14 mouse cellular contexts compared by ENCODE assay signal in genomic region chr6:121128736-121129135, GRCm38 (mm10). TPM values are rescaled to one million over a fixed set of nuclear protein-coding genes. Genes with fewer than 3 reads are reported as not detected.
DNase-seq lines count a peak whose midpoint lies in the region; ATAC-seq lines count a peak whose summit lies in the region.
"Had no signal": no experiment of that assay in that cellular context is flagged by ENCODE, and none has a peak within 500 bp of the region (broad histone marks: within the 10 kb centered on the region; RNA-seq: fewer than 3 reads in every experiment).

No protein-coding gene starts in this region.

- H3K27me3 ChIP-seq in hindbrain, embryonic 13.5 days, result no peaks in the 10 kb centered on the region
- H3K27me3 ChIP-seq in hindbrain, embryonic 11.5 days (ENCODE audit: control insufficient read depth, insufficient read depth, low read length), result peaks cover 4% of the 10 kb centered on the region
- H3K27me3 ChIP-seq in neural tube, embryonic 12.5 days (replicated peaks), result no peaks in the 10 kb centered on the region
- no peaks in the 10 kb centered on the region for H3K27me3 ChIP-seq in hindbrain, embryonic 16.5 days (replicated peaks; ENCODE audit: control insufficient read depth, insufficient read depth, low read length)
- no peaks in the 10 kb centered on the region for H3K27me3 ChIP-seq in neural tube, embryonic 14.5 days (ENCODE audit: control insufficient read depth, insufficient read depth, low read length)

- ATAC-seq in hindbrain, embryonic 13.5 days (ENCODE audit: low FRiP score), result no peak
- no peak for ATAC-seq in hindbrain, embryonic 11.5 days (ENCODE audit: low FRiP score)
- ATAC-seq in neural tube, embryonic 12.5 days (ENCODE audit: low FRiP score, low read depth), result no peak
- ATAC-seq in hindbrain, embryonic 16.5 days, result no peak
- no peak for ATAC-seq in neural tube, embryonic 14.5 days (ENCODE audit: low read depth)

- H3K4me1 ChIP-seq in hindbrain, embryonic 13.5 days (replicated peaks), result peaks cover 37% of the 10 kb centered on the region
- no peaks in the 10 kb centered on the region for H3K4me1 ChIP-seq in hindbrain, embryonic 11.5 days (replicated peaks; ENCODE audit: control insufficient read depth, insufficient read depth, low read length)
- peaks cover 21% of the 10 kb centered on the region for H3K4me1 ChIP-seq in neural tube, embryonic 12.5 days
- H3K4me1 ChIP-seq in hindbrain, embryonic 16.5 days (ENCODE audit: control insufficient read depth, insufficient read depth, low read depth, low read length), result peaks cover 18% of the 10 kb centered on the region
- peaks cover 10% of the 10 kb centered on the region for H3K4me1 ChIP-seq in neural tube, embryonic 14.5 days (ENCODE audit: control insufficient read depth, insufficient read depth, low read length)

- H3K36me3 ChIP-seq in hindbrain, embryonic 13.5 days, result no peaks in the 10 kb centered on the region
- no peaks in the 10 kb centered on the region for H3K36me3 ChIP-seq in hindbrain, embryonic 11.5 days (ENCODE audit: control insufficient read depth, insufficient read depth, low read length)
- H3K36me3 ChIP-seq in neural tube, embryonic 12.5 days, result no peaks in the 10 kb centered on the region
- H3K36me3 ChIP-seq in hindbrain, embryonic 16.5 days (ENCODE audit: control insufficient read depth, insufficient read depth, low read length), result no peaks in the 10 kb centered on the region
- no peaks in the 10 kb centered on the region for H3K36me3 ChIP-seq in neural tube, embryonic 14.5 days (ENCODE audit: control insufficient read depth, insufficient read depth, low read length)
- H3K36me3 ChIP-seq: embryonic facial prominence, embryonic 13.5 days had no signal

- 73% methylated on average over 5 of the region's 5 CpGs for WGBS in hindbrain, embryonic 13.5 days
- WGBS in hindbrain, embryonic 11.5 days, result 83% methylated on average over 5 of the region's 5 CpGs
- 74% methylated on average over 5 of the region's 5 CpGs for WGBS in neural tube, embryonic 12.5 days
- 73% methylated on average over 5 of the region's 5 CpGs for WGBS in hindbrain, embryonic 16.5 days
- 69% methylated on average over 5 of the region's 5 CpGs for WGBS in neural tube, embryonic 14.5 days

- no peaks in the 10 kb centered on the region for H3K9me3 ChIP-seq in hindbrain, embryonic 13.5 days
- no peaks in the 10 kb centered on the region for H3K9me3 ChIP-seq in hindbrain, embryonic 11.5 days (ENCODE audit: control insufficient read depth, low read length)
- no peaks in the 10 kb centered on the region for H3K9me3 ChIP-seq in neural tube, embryonic 12.5 days
- no peaks in the 10 kb centered on the region for H3K9me3 ChIP-seq in hindbrain, embryonic 16.5 days (ENCODE audit: control insufficient read depth, low read length)
- no peaks in the 10 kb centered on the region for H3K9me3 ChIP-seq in neural tube, embryonic 14.5 days (ENCODE audit: control insufficient read depth, low read length)
- H3K9me3 ChIP-seq: embryonic facial prominence, embryonic 13.5 days had no signal

- peak overlapping the region; percentile 57 for H3K4me3 ChIP-seq in hindbrain, embryonic 13.5 days
- H3K4me3 ChIP-seq in hindbrain, embryonic 11.5 days (ENCODE audit: low read depth, low read length), result no peak overlapping the region
- H3K4me3 ChIP-seq in neural tube, embryonic 12.5 days, result no peak overlapping the region
- H3K4me3 ChIP-seq in hindbrain, embryonic 16.5 days (ENCODE audit: low read length), result peak overlapping the region; percentile 63
- peak overlapping the region; percentile 50; the same call in 1 of the 2 replicates for H3K4me3 ChIP-seq in neural tube, embryonic 14.5 days (ENCODE audit: low read depth, low read length)

- H3K27ac ChIP-seq in hindbrain, embryonic 13.5 days, result peak overlapping the region; percentile 94
- no peak overlapping the region for H3K27ac ChIP-seq in hindbrain, embryonic 11.5 days (ENCODE audit: low read depth, low read length)
- no peak overlapping the region for H3K27ac ChIP-seq in neural tube, embryonic 12.5 days
- peak overlapping the region; percentile 95 for H3K27ac ChIP-seq in hindbrain, embryonic 16.5 days (ENCODE audit: low read depth, low read length)
- no peak overlapping the region; the same call in 1 of the 2 replicates for H3K27ac ChIP-seq in neural tube, embryonic 14.5 days (ENCODE audit: low read depth, low read length)
- H3K27ac ChIP-seq: embryonic facial prominence, embryonic 13.5 days; liver, embryonic 14.5 days had no signal

- peak overlapping the region; percentile 63 for H3K4me2 ChIP-seq in hindbrain, embryonic 13.5 days
- H3K4me2 ChIP-seq in hindbrain, embryonic 11.5 days (replicated peaks; ENCODE audit: low read depth, low read length), result no peak overlapping the region
- peak overlapping the region; percentile 69 for H3K4me2 ChIP-seq in neural tube, embryonic 12.5 days (replicated peaks)
- peak overlapping the region; percentile 73 for H3K4me2 ChIP-seq in hindbrain, embryonic 16.5 days (ENCODE audit: low read length)
- peak overlapping the region; percentile 57 for H3K4me2 ChIP-seq in neural tube, embryonic 14.5 days (ENCODE audit: low read depth, low read length)

- DNase-seq in hindbrain, embryonic 11.5 days (ENCODE audit: low spot score), result no peak
- DNase-seq in neural tube, embryonic 10.5 days (ENCODE audit: extremely low spot score, low spot score), result no peak
- DNase-seq in spleen, postnatal 10 days (ENCODE audit: low spot score in 2 of 2), result no peak
- no peak for DNase-seq in cerebellum, postnatal 4 days (ENCODE audit: low spot score in 2 of 2)
- DNase-seq: gastrocnemius, postnatal 10 days; heart, postnatal 10 days; lung, postnatal 10 days; thymus, adult 18-20 months had no signal

- 0 out of 2 replicates have a peak overlapping the region, but pooled peaks have one; percentile 89 for H3K9ac ChIP-seq in hindbrain, embryonic 13.5 days
- no peak overlapping the region for H3K9ac ChIP-seq in hindbrain, embryonic 11.5 days (ENCODE audit: low read depth, low read length)
- H3K9ac ChIP-seq in neural tube, embryonic 12.5 days, result no peak overlapping the region
- H3K9ac ChIP-seq in hindbrain, embryonic 16.5 days (ENCODE audit: low read depth, low read length), result peak overlapping the region; percentile 26
- no peak overlapping the region; the same call in 1 of the 2 replicates for H3K9ac ChIP-seq in neural tube, embryonic 14.5 days (replicated peaks; ENCODE audit: low read depth, low read length)
- H3K9ac ChIP-seq: liver, embryonic 14.5 days had no signal

RNA-seq across cellular contexts. Expression of gene Mical3, which starts 2.1 kb away (rescaled TPM):
- polyA plus RNA-seq in hindbrain, embryonic 13.5 days (2015; fragmentation: Nextera tagmentation; extraction: Ambion mirVana), result 33.8 and 34.5 TPM in 2 replicates
- 17.1 and 27.4 TPM in 2 replicates for polyA plus RNA-seq in hindbrain, embryonic 11.5 days (2014; fragmentation: Nextera tagmentation; extraction: Ambion mirVana)
- polyA plus RNA-seq in neural tube, embryonic 12.5 days (2016; fragmentation: Nextera tagmentation; extraction: Ambion mirVana), result 17.3 and 22.2 TPM in 2 replicates
- polyA plus RNA-seq in hindbrain, embryonic 16.5 days (2015; fragmentation: Nextera tagmentation; extraction: Ambion mirVana), result 31.4 and 32.9 TPM in 2 replicates
- 47.3 and 68.8 TPM in 2 replicates for polyA plus RNA-seq in neural tube, embryonic 14.5 days (2014; fragmentation: Nextera tagmentation; extraction: Ambion mirVana)

RNA-seq across cellular contexts. Expression of gene Pex26, which starts 54.7 kb away (rescaled TPM):
- polyA plus RNA-seq in hindbrain, embryonic 13.5 days (2015; fragmentation: Nextera tagmentation; extraction: Ambion mirVana), result 13.9 and 14.7 TPM in 2 replicates
- 5.7 and 6.4 TPM in 2 replicates for polyA plus RNA-seq in hindbrain, embryonic 11.5 days (2014; fragmentation: Nextera tagmentation; extraction: Ambion mirVana)
- 11.9 and 12.5 TPM in 2 replicates for polyA plus RNA-seq in neural tube, embryonic 12.5 days (2016; fragmentation: Nextera tagmentation; extraction: Ambion mirVana)
- 13.5 and 15.6 TPM in 2 replicates for polyA plus RNA-seq in hindbrain, embryonic 16.5 days (2015; fragmentation: Nextera tagmentation; extraction: Ambion mirVana)
- polyA plus RNA-seq in neural tube, embryonic 14.5 days (2014; fragmentation: Nextera tagmentation; extraction: Ambion mirVana), result 12.7 and 13.7 TPM in 2 replicates

Comparison
In these comparisons a context has a peak if more than half of its experiments do, and no peak if none do; other contexts are left out.
1. H3K27ac ChIP-seq: peak in hindbrain, embryonic 13.5 days (single experiment) and hindbrain, embryonic 16.5 days (single experiment); none in hindbrain, embryonic 11.5 days (single experiment), neural tube, embryonic 12.5 days (single experiment) and neural tube, embryonic 14.5 days (single experiment).
2. H3K4me3 ChIP-seq: peak in hindbrain, embryonic 13.5 days (single experiment), hindbrain, embryonic 16.5 days (single experiment) and neural tube, embryonic 14.5 days (single experiment); none in hindbrain, embryonic 11.5 days (single experiment) and neural tube, embryonic 12.5 days (single experiment).
3. H3K9ac ChIP-seq: peak in hindbrain, embryonic 13.5 days (single experiment) and hindbrain, embryonic 16.5 days (single experiment); none in hindbrain, embryonic 11.5 days (single experiment), neural tube, embryonic 12.5 days (single experiment) and neural tube, embryonic 14.5 days (single experiment).